Mouse (Mus musculus) stomach, adult 2 months (tissue): Measurements from ENCODE around the gene Acmsd. TPM values are rescaled to one million over a fixed set of nuclear protein-coding genes. Genes with fewer than 3 reads are reported as not detected.

ENCODE experiments used
- polyA plus RNA-seq: library from polyadenylated mRNA; depleted of rRNA; stranded (reverse); fragments of >200 nt; gene quantifications from 2 replicates; pipeline ENCODE4 v1.2.3, GENCODE M21; 2012; rRNA removed

The Acmsd gene
- not detected in 2 replicates for polyA plus RNA-seq

DNA sequence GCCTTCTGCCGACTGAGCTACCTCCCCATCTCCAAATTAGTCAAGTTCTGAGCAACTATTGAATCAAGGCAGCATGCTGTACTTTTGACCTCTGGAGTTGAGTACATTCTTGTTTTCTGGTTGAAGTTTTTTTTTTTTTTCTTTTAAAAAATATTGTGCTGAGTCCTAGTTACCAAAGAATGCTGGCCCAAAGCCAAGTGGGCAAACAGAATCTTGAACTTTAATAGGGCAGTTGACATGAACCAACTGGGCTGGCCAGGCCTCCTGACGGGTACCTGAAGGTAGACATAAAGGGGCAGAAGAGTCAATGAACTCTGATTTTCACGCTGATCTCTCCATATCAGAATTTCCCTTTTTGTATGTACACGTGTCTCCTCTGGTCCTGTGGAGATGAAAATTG, at the start of gene Acmsd:
Gene Acmsd (plus strand): TSS at position 318 of the 400 bp plus-strand sequence.

DNA sequence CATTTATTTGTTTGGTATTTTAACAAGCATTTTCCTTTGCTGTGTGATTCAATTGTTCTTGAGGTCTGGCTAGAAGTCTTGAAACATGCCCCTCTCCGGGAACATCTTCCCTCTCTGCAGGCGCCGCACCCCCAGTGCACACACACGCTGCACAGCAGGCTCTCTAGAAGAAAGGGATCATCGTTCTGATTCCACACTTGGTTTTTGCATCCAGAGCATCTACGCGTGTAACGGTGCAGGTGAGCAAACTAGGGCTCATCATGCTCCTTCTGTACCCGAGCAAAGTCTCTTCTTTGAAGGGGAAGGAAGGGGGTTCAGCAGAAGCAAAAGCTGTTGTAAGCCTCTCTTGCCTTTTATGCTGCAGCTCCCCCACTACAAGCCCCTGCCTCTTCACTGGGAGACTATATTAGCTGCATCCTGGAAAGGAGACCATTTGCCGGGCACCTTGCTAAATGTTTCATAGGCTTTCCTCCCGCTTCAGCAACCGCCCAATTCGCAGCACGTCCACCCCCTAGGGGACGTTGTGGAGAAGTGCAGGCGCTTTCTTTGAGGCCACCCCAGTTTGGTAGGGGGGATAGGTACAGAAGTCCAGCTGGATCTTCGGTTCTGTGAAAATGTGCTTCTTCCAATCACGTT, 49.6 kb upstream of the Acmsd start, which contains the start of gene Tmem163:
Gene Tmem163 (minus strand): TSS at position 51 of the 636 bp plus-strand sequence.

DNA sequence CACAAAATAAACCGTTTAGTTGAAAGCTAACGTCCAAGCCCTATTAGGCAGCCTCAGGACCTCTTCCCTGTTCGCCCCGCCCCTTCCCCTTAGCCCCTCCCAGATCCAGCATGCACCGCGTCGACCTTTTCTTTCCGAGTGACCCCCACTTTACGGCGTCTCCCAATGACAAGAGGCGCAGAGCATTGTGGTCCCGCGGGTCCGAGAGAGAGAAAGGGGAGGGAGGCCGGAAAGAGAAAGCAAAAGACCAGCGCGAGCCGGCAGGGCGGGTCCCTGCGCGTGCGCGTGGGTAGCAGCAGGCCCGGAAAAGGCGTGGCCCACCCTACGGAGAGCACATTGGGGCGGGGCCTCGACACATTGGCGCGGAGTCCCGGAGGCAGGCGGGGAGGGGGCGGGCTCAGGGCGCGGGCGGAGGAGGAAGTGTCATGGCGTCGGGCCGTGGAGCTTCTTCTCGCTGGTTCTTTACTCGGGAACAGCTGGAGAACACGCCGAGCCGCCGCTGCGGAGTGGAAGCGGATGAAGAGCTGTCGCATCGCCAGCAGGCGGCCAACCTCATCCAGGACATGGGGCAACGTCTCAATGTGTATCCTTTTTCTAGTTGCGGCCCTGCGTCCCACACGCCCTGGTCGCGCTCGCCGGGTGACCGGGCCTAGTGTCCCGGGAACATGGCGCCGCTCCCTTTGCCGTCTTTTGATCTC, 44.7 kb downstream of the Acmsd start, which contains the start of gene Ccnt2:
Gene Ccnt2 (plus strand): TSS at position 362 of the 698 bp plus-strand sequence.

Other genes starting within 250 kb of the Acmsd start
- 0.48 and 0.61 TPM in 2 replicates for gene Tmem163, start 49.9 kb upstream of the Acmsd start, polyA plus RNA-seq
- 2.1 and 3.0 TPM in 2 replicates for gene Ccnt2, start 44.8 kb downstream of the Acmsd start, polyA plus RNA-seq
- not detected in 2 replicates for gene Map3k19, start 125.6 kb downstream of the Acmsd start, polyA plus RNA-seq
- gene Rab3gap1, start 139.4 kb downstream of the Acmsd start, polyA plus RNA-seq: 9.9 and 13.6 TPM in 2 replicates